Mouse (Mus musculus) stomach, embryonic 15.5 days (tissue): ENCODE measurements around the gene Hist1h4b. TPM values are rescaled to one million over a fixed set of nuclear protein-coding genes. Genes with fewer than 3 reads are reported as not detected.

Experiments used
- ATAC-seq: fragments of 200-750 bp; cut with Nextera tagmentation; 2 replicates; pipeline ENCODE4 v1.8.0; 2017; ENCODE audit warnings: low read depth, moderate number of reproducible peaks, moderate TSS enrichment; ENCODE audit not compliant: insufficient read depth, low FRiP score
- H3K27ac ChIP-seq: fragments of 300-500 bp; sonication (generic); 2 replicates; pipeline ENCODE4 v1.5.1; 2015; ENCODE audit warnings: mild to moderate bottlenecking, inconsistent platforms
- H3K27me3 ChIP-seq: fragments of 300-500 bp; sonication (generic); replicated peaks from 2 replicates; pipeline ENCODE4 v1.6.1; 2015; ENCODE audit warnings: inconsistent platforms
- H3K36me3 ChIP-seq: fragments of 300-500 bp; sonication (generic); 2 replicates; pipeline ENCODE4 v1.6.1; 2015; ENCODE audit warnings: inconsistent platforms
- H3K4me1 ChIP-seq: fragments of 300-500 bp; sonication (generic); 2 replicates; pipeline ENCODE4 v1.6.1; 2015; ENCODE audit warnings: inconsistent platforms
- H3K4me2 ChIP-seq: fragments of 300-500 bp; sonication (generic); 2 replicates; pipeline ENCODE4 v1.6.1; 2015; ENCODE audit warnings: mild to moderate bottlenecking, inconsistent platforms
- H3K4me3 ChIP-seq: fragments of 300-500 bp; sonication (generic); replicated peaks from 2 replicates; pipeline ENCODE4 v1.5.1; 2015; ENCODE audit warnings: inconsistent platforms
- H3K9ac ChIP-seq: fragments of 300-500 bp; sonication (generic); 2 replicates; pipeline ENCODE4 v1.6.1; 2015; ENCODE audit warnings: inconsistent platforms
- H3K9me3 ChIP-seq: fragments of 300-500 bp; sonication (generic); 2 replicates; pipeline ENCODE4 v1.6.1; 2016; ENCODE audit warnings: inconsistent platforms
- WGBS: fragments of 180-500 bp; shearing (Covaris S2); methylation state at CpG from one replicate; pipeline ENCODE4 v1.1.7; 2015; 5-methylcytosine and 5-hydroxymethylcytosine counted together
- polyA plus RNA-seq: library from polyadenylated mRNA; unstranded; fragments of >200 nt; fragmentation: Nextera tagmentation; extraction: Ambion mirVana; gene quantifications from 2 replicates; pipeline ENCODE4 v1.2.1, GENCODE M21; 2015

Hist1h4b gene
- polyA plus RNA-seq, 1 experiment from 2014 or later: 4.1 TPM

GRCm38 (mm10) chr13:23729192-23729525, 27.7 kb upstream of the Hist1h4b start:
- no peak for ATAC-seq
- H3K9me3 ChIP-seq: no peaks in the 10 kb centered on the region
- WGBS: 89% methylated on average over 9 of the region's 9 CpGs
- H3K27ac ChIP-seq: peak overlapping the region; percentile 4; the same call in 1 of the 2 replicates
- H3K4me3 ChIP-seq: no peak overlapping the region
- H3K4me1 ChIP-seq: no peaks in the 10 kb centered on the region
- no peaks in the 10 kb centered on the region for H3K36me3 ChIP-seq
- H3K9ac ChIP-seq: no peak overlapping the region
- H3K4me2 ChIP-seq: no peak overlapping the region
- H3K27me3 ChIP-seq: no peaks in the 10 kb centered on the region

GRCm38 (mm10) chr13:23729706-23730105, 27.1 kb upstream of the Hist1h4b start:
- H3K36me3 ChIP-seq: no peaks in the 10 kb centered on the region
- 90% methylated on average over 5 of the region's 5 CpGs for WGBS
- ATAC-seq: no peak

GRCm38 (mm10) chr13:23730479-23730878, 26.3 kb upstream of the Hist1h4b start:
- Histone ChIP-seq H3K9ac (no peak overlapping the region), H3K4me2 (no peak overlapping the region), H3K4me1 (no peaks in the 10 kb centered on the region), H3K4me3 (no peak overlapping the region), H3K27ac (no peak overlapping the region), H3K27me3 (no peaks in the 10 kb centered on the region), H3K9me3 (no peaks in the 10 kb centered on the region), H3K36me3 (no peaks in the 10 kb centered on the region)
- WGBS: 18% methylated on average over 8 of the region's 8 CpGs
- ATAC-seq: peak; percentile 72

More at GRCm38 (mm10) chr13:23729706-23730105, 27.1 kb upstream of the Hist1h4b start:
- no peak overlapping the region for H3K4me3 ChIP-seq
- H3K27ac ChIP-seq: no peak overlapping the region
- H3K9ac ChIP-seq: no peak overlapping the region
- no peak overlapping the region for H3K4me2 ChIP-seq
- no peaks in the 10 kb centered on the region for H3K4me1 ChIP-seq
- H3K27me3 ChIP-seq: no peaks in the 10 kb centered on the region
- no peaks in the 10 kb centered on the region for H3K9me3 ChIP-seq

GRCm38 (mm10) chr13:23732156-23732804, 24.5 kb upstream of the Hist1h4b start:
- ATAC-seq: no peak
- H3K9ac ChIP-seq: no peak overlapping the region
- H3K4me2 ChIP-seq: no peak overlapping the region
- H3K4me3 ChIP-seq: no peak overlapping the region
- no peaks in the 10 kb centered on the region for H3K4me1 ChIP-seq
- no peak overlapping the region for H3K27ac ChIP-seq
- H3K27me3 ChIP-seq: no peaks in the 10 kb centered on the region
- no peaks in the 10 kb centered on the region for H3K9me3 ChIP-seq
- H3K36me3 ChIP-seq: no peaks in the 10 kb centered on the region
- 25% methylated on average over 8 of the region's 8 CpGs for WGBS

GRCm38 (mm10) chr13:23737091-23737490, 19.7 kb upstream of the Hist1h4b start:
- no peak for ATAC-seq
- H3K4me1 ChIP-seq: no peaks in the 10 kb centered on the region
- no peaks in the 10 kb centered on the region for H3K27me3 ChIP-seq
- H3K9me3 ChIP-seq: no peaks in the 10 kb centered on the region
- no peak overlapping the region for H3K4me3 ChIP-seq
- no peak overlapping the region for H3K4me2 ChIP-seq
- H3K9ac ChIP-seq: no peak overlapping the region
- WGBS: 88% methylated on average over 5 of the region's 5 CpGs
- no peak overlapping the region for H3K27ac ChIP-seq
- H3K36me3 ChIP-seq: no peaks in the 10 kb centered on the region

- peak overlapping the region; percentile 99 for H3K27ac ChIP-seq
- WGBS: 25% methylated on average over 4 of the region's 4 CpGs
These were observed 18.8 kb upstream of the Hist1h4b start for GRCm38 (mm10) chr13:23738041-23738440.

GRCm38 (mm10) chr13:23738677-23739068, 18.1 kb upstream of the Hist1h4b start, which contains the start of gene Hist1h1c:
Gene Hist1h1c (plus strand): TSS chr13:23738808.
- H3K4me1 ChIP-seq: no peaks in the 10 kb centered on the region
- ATAC-seq: peak; percentile 91
- peak within 1 kb of the TSS; percentile 95 for H3K4me2 ChIP-seq
- WGBS: under 1% methylated on average over 38 of the region's 38 CpGs
- no peaks in the 10 kb centered on the region for H3K27me3 ChIP-seq
- H3K9me3 ChIP-seq: no peaks in the 10 kb centered on the region
- peak within 1 kb of the TSS; percentile 64 for H3K4me3 ChIP-seq
- peak within 1 kb of the TSS; percentile 99 for H3K27ac ChIP-seq
- H3K36me3 ChIP-seq: no peaks in the 10 kb centered on the region
- peak within 1 kb of the TSS; percentile 91 for H3K9ac ChIP-seq

More at GRCm38 (mm10) chr13:23738041-23738440, 18.8 kb upstream of the Hist1h4b start:
- ATAC-seq: no peak
- no peaks in the 10 kb centered on the region for H3K9me3 ChIP-seq
- no peaks in the 10 kb centered on the region for H3K36me3 ChIP-seq
- no peak overlapping the region for H3K9ac ChIP-seq
- no peaks in the 10 kb centered on the region for H3K27me3 ChIP-seq
- H3K4me2 ChIP-seq: peak overlapping the region; percentile 95
- H3K4me3 ChIP-seq: peak overlapping the region; percentile 64; the same call in 1 of the 2 replicates
- no peaks in the 10 kb centered on the region for H3K4me1 ChIP-seq

- WGBS: under 1% methylated on average over 39 of the region's 39 CpGs
- Histone ChIP-seq H3K9ac (peak overlapping the region; percentile 91), H3K9me3 (no peaks in the 10 kb centered on the region), H3K27me3 (no peaks in the 10 kb centered on the region), H3K27ac (peak overlapping the region; percentile 99), H3K36me3 (no peaks in the 10 kb centered on the region), H3K4me2 (peak overlapping the region; percentile 95), H3K4me1 (0 out of 2 replicates have a peak, but pooled peaks cover 2% of the 10 kb centered on the region), H3K4me3 (peak overlapping the region; percentile 64)
- ATAC-seq: peak; percentile 89
These were observed 17.5 kb upstream of the Hist1h4b start for GRCm38 (mm10) chr13:23739069-23739921.

GRCm38 (mm10) chr13:23739922-23740252, 16.9 kb upstream of the Hist1h4b start:
- 0% methylated on average over 14 of the region's 14 CpGs for WGBS
- no peak for ATAC-seq

GRCm38 (mm10) chr13:23740256-23740840, 16.5 kb upstream of the Hist1h4b start:
- Histone ChIP-seq H3K27me3 (no peaks in the 10 kb centered on the region), H3K36me3 (no peaks in the 10 kb centered on the region), H3K9ac (peak overlapping the region; percentile 39; the same call in 1 of the 2 replicates), H3K9me3 (no peaks in the 10 kb centered on the region), H3K4me2 (peak overlapping the region; percentile 95), H3K4me3 (peak overlapping the region; percentile 64), H3K4me1 (0 out of 2 replicates have a peak, but pooled peaks cover 2% of the 10 kb centered on the region), H3K27ac (peak overlapping the region; percentile 99)
- WGBS: 17% methylated on average over 13 of the region's 13 CpGs
- no peak for ATAC-seq

More at GRCm38 (mm10) chr13:23739922-23740252, 16.9 kb upstream of the Hist1h4b start:
- Histone ChIP-seq H3K4me1 (0 out of 2 replicates have a peak, but pooled peaks cover 2% of the 10 kb centered on the region), H3K9ac (peak overlapping the region; percentile 91), H3K4me3 (peak overlapping the region; percentile 64), H3K9me3 (no peaks in the 10 kb centered on the region), H3K27ac (peak overlapping the region; percentile 99), H3K4me2 (peak overlapping the region; percentile 95), H3K36me3 (no peaks in the 10 kb centered on the region), H3K27me3 (no peaks in the 10 kb centered on the region)

- Histone ChIP-seq H3K27me3 (no peaks in the 10 kb centered on the region), H3K4me3 (peak overlapping the region; percentile 64; the same call in 1 of the 2 replicates), H3K4me1 (0 out of 2 replicates have a peak, but pooled peaks cover 2% of the 10 kb centered on the region), H3K9me3 (no peaks in the 10 kb centered on the region), H3K36me3 (no peaks in the 10 kb centered on the region), H3K9ac (no peak overlapping the region), H3K4me2 (peak overlapping the region; percentile 95), H3K27ac (peak overlapping the region; percentile 99; the same call in 1 of the 2 replicates)
- ATAC-seq: no peak
- WGBS: 51% methylated on average over 5 of the region's 5 CpGs
These were observed 15.9 kb upstream of the Hist1h4b start for GRCm38 (mm10) chr13:23740910-23741309.
